Mouse (Mus musculus): ENCODE results near the gene Mcam.
"Not testable (repeated sequence)": the region's sequence is repeated elsewhere in the genome, so short reads cannot be mapped to it uniquely, and the experiment has no call there.

The Mcam gene

GRCm38 (mm10) chr9:44109360-44110095 is 24.7 kb upstream of the Mcam start:
- no peak for DNase-seq (ENCODE audit: low spot score)

DNA sequence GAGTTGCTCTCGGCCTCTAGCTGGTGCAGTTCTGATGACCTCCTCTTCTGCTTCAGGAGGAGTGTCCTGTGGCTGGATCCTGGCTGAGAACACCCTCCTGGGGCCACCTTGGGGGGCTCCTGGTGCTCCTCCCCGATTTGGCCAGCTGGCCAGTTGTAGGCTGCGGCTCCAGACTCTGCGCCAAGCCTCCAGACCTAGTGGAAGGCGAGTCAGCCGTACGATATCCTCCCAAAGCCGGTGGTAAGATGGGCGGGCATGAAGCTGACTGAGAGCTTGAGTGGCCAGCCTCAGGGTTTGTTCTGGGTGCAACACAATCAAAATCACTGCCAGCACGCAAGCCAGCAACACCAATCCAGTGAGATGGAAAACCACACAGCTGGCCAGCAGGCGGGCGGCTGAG is 22.4 kb upstream of the Mcam start:
- not testable (repeated sequence) for DNase-seq (ENCODE audit: low spot score)

DNA sequence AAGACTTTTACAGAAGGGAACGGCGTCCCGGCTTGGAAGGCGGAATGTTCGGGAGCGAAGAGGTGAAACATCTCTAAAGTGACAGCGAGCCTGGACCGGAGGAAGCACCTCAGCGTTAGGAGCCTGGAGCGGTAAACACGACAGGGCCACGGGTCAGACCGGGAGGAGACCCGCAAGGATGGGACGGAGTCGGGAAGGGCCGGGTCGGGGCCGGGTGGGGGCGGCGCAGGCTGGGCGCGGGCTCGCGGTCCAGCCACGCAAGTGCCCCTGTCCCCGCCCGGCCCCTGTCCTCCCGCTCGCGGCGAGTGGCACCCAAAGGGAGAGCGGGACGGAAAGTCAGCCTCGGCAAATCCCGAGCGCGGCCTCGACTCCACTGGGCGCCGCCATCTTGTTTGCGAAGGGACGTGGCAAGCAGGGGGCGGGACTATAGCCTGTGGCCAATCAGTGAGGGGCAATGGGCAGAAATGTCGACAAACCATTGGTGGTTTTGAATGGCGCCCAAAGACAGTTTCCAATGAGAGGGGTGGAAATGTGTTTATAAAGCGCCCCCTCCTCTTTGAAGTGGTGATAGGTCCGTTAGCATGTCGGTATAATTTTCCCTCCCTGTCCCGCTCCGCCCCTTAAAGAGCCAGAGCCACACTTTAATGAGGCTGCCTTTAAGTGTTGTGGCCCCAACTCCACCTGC is 21.0 kb upstream of the Mcam start, which contains the start of the genes Gm49380 and Rnf26:
TSS of gene Gm49380 (minus strand) at position 396 of the 685 bp plus-strand sequence.
TSS of gene Rnf26 (minus strand) at position 413 of the 685 bp plus-strand sequence.
- peak; percentile 97 for DNase-seq (ENCODE audit: low spot score)

DNA sequence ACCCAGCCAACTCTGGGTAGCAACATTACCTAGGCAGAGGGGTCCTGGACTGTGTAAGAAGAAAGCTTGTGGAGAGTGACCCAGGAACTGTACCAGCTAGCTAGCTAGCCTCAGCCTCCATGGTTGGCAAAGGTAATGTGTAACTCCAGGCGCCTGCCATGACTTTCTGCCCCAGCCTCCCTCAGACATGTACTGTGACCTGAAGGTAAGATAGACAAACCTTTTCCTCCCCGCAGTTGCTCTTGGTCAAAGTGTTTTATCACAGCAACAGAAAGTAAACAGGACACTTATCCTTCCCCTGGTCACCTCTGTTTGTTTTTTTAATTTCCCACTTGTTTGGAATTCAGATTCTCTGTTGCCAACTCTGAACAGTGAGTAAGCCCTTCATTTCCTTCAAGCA is 19.8 kb upstream of the Mcam start:
- no peak for DNase-seq (ENCODE audit: low spot score)

DNA sequence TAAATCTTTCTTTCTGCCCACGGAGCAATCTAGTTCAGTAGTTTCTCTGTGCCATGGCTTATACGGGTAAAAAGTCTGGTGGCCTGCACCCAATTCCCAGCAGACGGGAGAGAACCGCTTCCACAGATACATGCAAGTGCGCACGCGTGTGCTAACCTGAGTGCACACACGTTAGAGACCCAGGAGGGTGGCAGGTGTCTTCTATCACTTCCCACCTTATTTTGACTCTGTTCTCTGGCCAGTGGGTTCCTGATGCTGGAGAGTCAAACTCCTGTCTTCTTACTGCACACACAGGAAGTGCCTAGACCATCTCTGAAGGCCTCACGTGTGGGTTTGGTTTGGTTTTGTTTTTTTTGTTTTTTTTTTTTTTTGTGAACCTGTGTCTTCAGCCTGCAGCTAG is 18.7 kb upstream of the Mcam start:
- no peak for DNase-seq (ENCODE audit: low spot score)

- no peak for DNase-seq (ENCODE audit: low spot score)
These were observed 18.1 kb upstream of the Mcam start for GRCm38 (mm10) chr9:44116182-44116581.

GRCm38 (mm10) chr9:44119011-44119410 is 15.3 kb upstream of the Mcam start:
- DNase-seq (ENCODE audit: low spot score), result no peak

- no peak for DNase-seq (ENCODE audit: low spot score)
These were observed 14.3 kb upstream of the Mcam start for GRCm38 (mm10) chr9:44119948-44120465.

GRCm38 (mm10) chr9:44124317-44124716 is 10.0 kb upstream of the Mcam start:
- no peak for DNase-seq (ENCODE audit: low spot score)

DNA sequence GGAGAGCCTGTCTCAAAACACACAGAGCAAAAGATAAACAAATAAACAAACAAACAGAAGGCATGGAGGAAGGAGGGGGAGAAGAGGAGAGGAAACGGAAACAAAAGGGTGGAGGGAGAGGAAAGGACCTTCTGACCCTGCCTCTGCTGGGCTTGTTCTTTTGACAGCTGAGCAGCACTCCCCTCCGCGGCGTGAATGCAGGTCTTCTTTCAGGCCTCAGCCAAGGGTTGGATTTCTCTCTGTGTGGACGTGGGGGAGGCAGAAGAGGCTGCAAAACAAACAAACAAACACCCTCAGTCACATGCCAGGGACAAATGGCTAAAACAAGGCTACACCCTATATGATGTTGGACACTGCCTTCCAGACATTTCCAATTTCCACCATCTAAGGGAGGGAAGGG is 9.2 kb upstream of the Mcam start:
- DNase-seq (ENCODE audit: low spot score), result no peak

- peak; percentile 92 for DNase-seq (ENCODE audit: low spot score)
These were observed 8.5 kb upstream of the Mcam start for GRCm38 (mm10) chr9:44125546-44126428.

DNA sequence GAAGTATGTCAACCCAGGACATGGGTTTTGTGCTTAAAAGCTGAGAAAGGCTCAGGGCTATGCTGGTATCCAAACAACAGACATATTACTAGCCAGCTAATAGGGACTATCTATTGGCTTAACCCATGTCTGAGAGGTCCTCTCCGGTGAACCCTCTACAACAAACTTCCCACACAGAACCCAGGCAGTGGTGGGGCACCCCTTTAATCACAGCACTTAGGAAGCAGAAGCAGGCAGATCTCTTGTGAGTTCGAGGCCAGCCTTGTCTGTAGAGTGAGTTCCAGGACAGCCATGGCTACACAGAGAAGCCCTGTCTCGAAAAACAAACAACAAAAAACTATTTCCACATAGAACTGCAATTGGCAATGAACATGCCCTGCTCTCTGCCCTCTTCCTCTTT is 7.5 kb upstream of the Mcam start:
- no peak for DNase-seq (ENCODE audit: low spot score)

GRCm38 (mm10) chr9:44127351-44127801 is 6.9 kb upstream of the Mcam start:
- DNase-seq (ENCODE audit: low spot score), result no peak

DNA sequence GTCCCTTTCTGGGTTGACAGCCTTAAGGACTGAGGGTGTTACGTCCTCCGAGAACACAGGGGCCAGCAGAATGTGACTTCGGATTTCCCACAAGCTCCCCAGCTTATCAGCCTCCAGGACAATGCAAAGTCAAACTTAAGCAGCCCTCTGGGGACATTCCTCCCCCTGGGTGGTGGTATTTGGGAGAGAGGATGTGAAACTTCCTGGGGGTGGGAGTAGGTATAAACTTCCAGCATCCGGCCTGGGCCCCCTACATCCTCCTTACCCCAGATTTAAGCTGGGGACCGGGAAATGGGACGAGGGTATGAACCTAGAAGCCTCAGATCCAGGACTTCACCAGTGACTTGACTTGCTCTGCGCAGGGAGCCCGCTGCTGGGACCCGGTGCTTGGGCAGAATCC is 4.6 kb upstream of the Mcam start:
- DNase-seq (ENCODE audit: low spot score), result no peak

DNA sequence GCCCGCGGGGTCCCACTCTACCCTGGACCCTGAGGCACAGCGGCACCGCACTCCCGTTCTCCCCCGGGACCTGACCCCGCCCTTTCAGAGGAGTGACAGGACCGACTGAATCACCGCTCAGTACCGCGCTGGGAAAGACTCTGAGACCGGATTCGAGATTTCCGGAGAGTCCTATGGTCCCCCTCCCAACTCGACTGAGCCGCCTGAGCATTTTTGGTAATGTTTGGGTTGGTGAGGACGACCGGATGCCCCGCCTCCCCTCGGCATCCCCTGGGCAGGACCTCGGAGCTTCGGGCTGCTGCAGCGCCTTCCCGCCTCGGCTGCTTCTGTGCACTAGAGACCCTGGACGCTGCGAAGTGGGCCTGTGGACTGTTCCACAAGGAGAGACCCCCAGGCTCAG is 4.2 kb upstream of the Mcam start:
- DNase-seq (ENCODE audit: low spot score), result no peak

DNA sequence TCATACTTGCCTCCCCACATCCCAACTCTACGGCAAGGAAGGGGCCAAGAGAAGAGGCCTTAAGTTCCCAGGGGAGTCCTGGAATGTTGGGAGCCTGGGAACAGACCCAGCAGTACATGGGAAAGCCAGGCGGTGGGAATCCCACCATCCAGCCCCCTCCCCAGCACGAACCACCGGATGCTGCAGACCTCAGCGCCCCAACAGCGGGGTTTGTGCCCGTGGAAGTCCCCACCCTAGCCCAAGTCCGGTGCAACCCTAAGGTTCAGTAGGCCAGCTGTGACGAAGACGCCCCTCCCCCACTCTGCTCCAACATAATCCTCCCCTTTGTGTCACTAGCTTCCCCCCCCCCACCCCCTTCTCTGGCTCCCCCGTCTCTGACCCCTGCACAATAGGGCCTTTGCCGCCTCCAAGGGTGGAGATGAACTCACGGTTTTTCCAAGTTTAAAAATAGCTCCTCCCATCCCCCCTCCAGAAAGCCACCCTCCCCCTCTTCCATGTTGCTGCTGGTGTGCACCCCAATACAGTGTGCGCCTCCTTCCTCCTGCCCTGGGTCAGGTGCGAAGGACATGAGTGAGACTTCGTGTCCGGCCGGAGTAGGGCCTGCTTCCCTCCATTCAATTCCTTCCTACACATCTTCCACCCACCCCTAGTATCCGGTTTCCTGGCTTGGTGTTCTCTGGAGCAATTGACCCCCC is 3.5 kb upstream of the Mcam start:
- no peak for DNase-seq (ENCODE audit: low spot score)

DNA sequence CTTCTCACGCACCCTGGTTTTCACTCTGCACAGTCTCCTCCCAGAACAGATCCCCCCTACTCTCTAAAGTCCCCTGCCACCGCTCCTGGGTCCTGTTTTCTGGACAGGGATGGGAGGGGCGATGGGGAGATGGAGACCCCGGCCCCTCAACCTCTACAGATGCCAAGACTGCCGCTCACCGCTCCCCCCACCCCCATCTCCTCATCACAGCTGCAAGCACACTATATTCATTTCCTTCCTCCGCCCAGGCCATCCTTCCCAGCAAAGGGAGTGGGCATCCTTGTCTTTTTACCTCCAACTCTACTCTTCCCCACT is 3.0 kb upstream of the Mcam start:
- DNase-seq (ENCODE audit: low spot score), result no peak

GRCm38 (mm10) chr9:44132200-44132599 is 2.1 kb upstream of the Mcam start:
- DNase-seq (ENCODE audit: low spot score), result no peak

- no peak for DNase-seq (ENCODE audit: low spot score)
These were observed 982 bp upstream of the Mcam start for GRCm38 (mm10) chr9:44133287-44133686.

DNA sequence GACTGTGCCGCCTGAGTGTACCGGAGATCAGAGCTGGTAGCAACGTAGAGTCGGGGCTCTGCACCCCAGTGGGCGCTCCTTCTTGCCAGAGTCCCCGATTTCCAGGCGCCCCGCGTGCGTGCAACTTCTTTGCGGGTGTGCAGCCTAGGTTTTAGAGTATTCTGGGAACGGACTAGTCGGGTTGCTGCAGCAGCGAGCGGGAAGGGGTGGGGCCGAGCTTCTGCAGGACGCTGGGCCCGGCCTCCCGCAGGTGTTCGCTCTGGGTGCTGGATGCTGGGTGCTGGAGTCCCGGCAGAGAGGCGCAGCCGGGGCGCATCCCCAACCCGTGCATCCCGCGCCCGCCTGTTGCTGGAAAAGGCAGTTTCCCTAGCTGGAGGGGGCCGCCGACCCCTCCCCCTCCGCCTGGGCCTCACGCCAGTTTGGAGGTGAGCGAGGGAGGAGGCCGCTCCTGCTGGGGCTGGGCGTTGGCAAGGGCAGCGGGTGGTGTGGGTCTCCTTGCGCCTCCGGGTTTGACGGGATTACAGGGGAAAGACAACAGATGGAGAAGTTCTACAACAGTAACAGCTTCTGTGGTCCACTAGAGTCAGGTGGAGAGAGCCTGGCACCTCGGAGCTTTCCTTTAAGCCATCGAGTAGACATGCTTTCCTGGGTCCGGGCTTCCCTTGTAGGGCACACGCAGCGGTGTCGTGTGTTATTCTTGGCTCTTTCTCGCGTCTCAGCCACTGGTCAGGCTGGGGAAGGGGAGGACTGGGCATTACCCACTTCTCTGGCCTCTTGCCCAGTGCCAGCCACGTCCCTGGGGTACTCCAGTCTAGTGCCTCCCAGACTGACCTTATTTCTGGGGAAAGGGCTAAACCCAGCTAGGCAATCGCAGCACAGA is 822 bp downstream of the Mcam start:
- no peak for DNase-seq (ENCODE audit: low spot score)

Measured in layer of hippocampus, adult 9-10 months (tissue).